Mouse (Mus musculus) liver, postnatal 0 days (tissue): ENCODE results near the gene Dock10.

Source experiments
- CTCF ChIP-seq: sonication (generic); IDR thresholded peaks from 2 replicates; pipeline ENCODE4 v1.5.1; 2016; ENCODE audit warnings: antibody characterized with exemption, low read depth
- EP300 ChIP-seq: IDR thresholded peaks from 2 replicates; pipeline ENCODE4 v1.6.1; 2016; ENCODE audit warnings: antibody characterized with exemption, low read depth, mild to moderate bottlenecking

DNA sequence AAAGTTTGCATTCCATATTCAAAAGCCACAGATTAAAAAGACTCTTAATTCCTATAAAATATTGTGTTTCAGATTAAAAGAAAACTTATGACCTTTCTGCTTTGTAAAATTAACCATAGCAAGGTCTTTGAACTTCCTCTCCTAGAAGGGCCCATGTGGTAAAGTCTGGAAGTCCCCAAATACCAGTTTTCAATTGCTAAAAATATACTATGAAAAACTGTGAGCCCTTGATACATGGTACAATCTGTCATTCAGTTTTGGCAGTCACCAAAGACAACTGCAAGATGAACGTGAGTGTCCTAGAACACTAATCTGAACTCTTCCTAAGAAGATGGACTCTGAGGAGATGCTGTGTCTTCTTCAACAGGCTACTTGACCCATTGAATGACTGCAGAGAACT lies 117.0 kb downstream of the Dock10 start:
- TF ChIP-seq CTCF (no peak), EP300 (no peak)
